Comparison of ENCODE assay signal across 10 mouse cellular contexts in genomic region chr16:94449151-94449550, GRCm38 (mm10).
DNase-seq lines count a peak whose midpoint lies in the region; ATAC-seq and TF ChIP-seq lines count a peak whose summit lies in the region.
"Had no signal": no experiment of that assay in that cellular context is flagged by ENCODE, and none has a peak within 500 bp of the region (broad histone marks: within the 10 kb centered on the region; RNA-seq: fewer than 3 reads in every experiment).

No protein-coding gene starts in this region.

- no peak for ATAC-seq in kidney, postnatal 0 days (replicated peaks; ENCODE audit: low FRiP score, low read depth)
- peak; percentile 83 for ATAC-seq in megakaryocyte progenitor cell, adult 5-6 weeks (replicated peaks; ENCODE audit: poor library complexity)
- ATAC-seq in neural tube, embryonic 15.5 days (ENCODE audit: low FRiP score) = no peak
- ATAC-seq: Patski had no signal

- no peaks in the 10 kb centered on the region for H3K27me3 ChIP-seq in kidney, postnatal 0 days (ENCODE audit: insufficient read depth, low read length)
- H3K27me3 ChIP-seq in neural tube, embryonic 15.5 days (replicated peaks) = no peaks in the 10 kb centered on the region
- H3K27me3 ChIP-seq: Patski had no signal

- TF ChIP-seq CTCF in kidney, postnatal 0 days (IDR thresholded peaks at IDR 0.05; ENCODE audit: low read depth) = peak; percentile 37; the same call in 1 of the 2 replicates

- no peak overlapping the region for H3K27ac ChIP-seq in kidney, postnatal 0 days
- H3K27ac ChIP-seq in neural tube, embryonic 15.5 days (replicated peaks) = no peak overlapping the region

- DNase-seq in kidney, postnatal 0 days (ENCODE audit: low spot score) = peak; percentile 19
- DNase-seq in kidney, postnatal 4 days = no peak
- peak; percentile 34 for DNase-seq in CD4-positive, CD25-positive, alpha-beta regulatory T cell, adult 2 months (ENCODE audit: low read depth, low spot score)
- DNase-seq in ZHBTc4 (ENCODE audit: low read depth, low spot score) = peak; percentile 76
- DNase-seq in lung, postnatal 4 days = no peak
- no peak for DNase-seq in layer of hippocampus, postnatal 14 days (ENCODE audit: low spot score in 2 of 2)

- no peak overlapping the region for H3K4me3 ChIP-seq in kidney, postnatal 0 days (replicated peaks; ENCODE audit: low read depth, low read length)
- no peak overlapping the region for H3K4me3 ChIP-seq in neural tube, embryonic 15.5 days (replicated peaks)
- H3K4me3 ChIP-seq: erythroblast, embryonic 14.5 days had no signal

- H3K4me2 ChIP-seq in kidney, postnatal 0 days (ENCODE audit: low read length) = no peak overlapping the region
- no peak overlapping the region for H3K4me2 ChIP-seq in neural tube, embryonic 15.5 days

- 77% methylated on average over 8 of the region's 8 CpGs for WGBS in kidney, postnatal 0 days
- 86% methylated on average over 8 of the region's 8 CpGs for WGBS in neural tube, embryonic 15.5 days

- H3K4me1 ChIP-seq in kidney, postnatal 0 days (replicated peaks; ENCODE audit: insufficient read depth, low read length) = peaks cover 10% of the 10 kb centered on the region
- H3K4me1 ChIP-seq in neural tube, embryonic 15.5 days = no peaks in the 10 kb centered on the region

- H3K9ac ChIP-seq in kidney, postnatal 0 days (ENCODE audit: low read depth, low read length) = no peak overlapping the region
- H3K9ac ChIP-seq in neural tube, embryonic 15.5 days (replicated peaks) = no peak overlapping the region

- no peaks in the 10 kb centered on the region for H3K9me3 ChIP-seq in kidney, postnatal 0 days (replicated peaks; ENCODE audit: low read length)
- H3K9me3 ChIP-seq in neural tube, embryonic 15.5 days (replicated peaks) = no peaks in the 10 kb centered on the region

- H3K36me3 ChIP-seq in kidney, postnatal 0 days (ENCODE audit: insufficient read depth, low read length) = peaks cover 51% of the 10 kb centered on the region
- H3K36me3 ChIP-seq in neural tube, embryonic 15.5 days = peaks cover 78% of the 10 kb centered on the region

Comparison
In these comparisons a context has a peak if more than half of its experiments do, and no peak if none do; other contexts are left out.
1. DNase-seq: peak in kidney, postnatal 0 days (single experiment), CD4-positive, CD25-positive, alpha-beta regulatory T cell, adult 2 months (single experiment) and ZHBTc4 (single experiment); none in kidney, postnatal 4 days (0 of 2), lung, postnatal 4 days (0 of 2) and layer of hippocampus, postnatal 14 days (0 of 2).